Mouse (Mus musculus) G1E (cell line): Measurements from ENCODE around the gene Hectd4.

Experiments used
- CTCF ChIP-seq: IDR thresholded peaks from 2 replicates; pipeline ENCODE4 v1.5.1; 2012; ENCODE audit warnings: low read depth, low read length, inconsistent platforms, mixed read lengths
- GATA1 ChIP-seq: IDR thresholded peaks from 2 replicates; pipeline ENCODE4 v1.6.1; 2012; ENCODE audit warnings: borderline replicate concordance, low read length, inconsistent platforms, mixed read lengths
- TAL1 ChIP-seq: conservative IDR thresholded peaks from 2 replicates; pipeline ENCODE4 v1.6.1; 2012; ENCODE audit warnings: low read depth, low read length, inconsistent platforms, mixed read lengths

GRCm38 (mm10) chr5:121378678-121379256 lies 158.7 kb downstream of the Hectd4 start:
- TF ChIP-seq CTCF (no peak), TAL1 (no peak), GATA1 (no peak)
